Mouse (Mus musculus) G1E (cell line): Measurements from ENCODE around the gene Hoxb6. TPM values are rescaled to one million over a fixed set of nuclear protein-coding genes. Genes with fewer than 3 reads are reported as not detected.

Experiments
- ATAC-seq: 2 replicates; pipeline ENCODE4 v1.8.0; 2016; ENCODE audit warnings: mild to moderate bottlenecking; ENCODE audit not compliant: insufficient number of reproducible peaks, poor library complexity, low FRiP score, severe bottlenecking; ENCODE audit errors: extremely low read depth
- DNase-seq: peaks from one replicate; pipeline ENCODE4 v3.0.0; 2012; ENCODE audit warnings: low spot score
- H3K27me3 ChIP-seq: 2 replicates; pipeline ENCODE4 v1.6.1; 2012; ENCODE audit warnings: mild to moderate bottlenecking, low read length, inconsistent platforms; ENCODE audit not compliant: insufficient read depth
- H3K36me3 ChIP-seq: replicated peaks from 2 replicates; pipeline ENCODE3; 2012; ENCODE audit warnings: mild to moderate bottlenecking, inconsistent platforms
- H3K4me1 ChIP-seq: 2 replicates; pipeline ENCODE4 v1.6.1; 2012; ENCODE audit warnings: low read depth, low read length, inconsistent platforms, mixed read lengths; ENCODE audit not compliant: insufficient read depth
- H3K4me3 ChIP-seq: 2 replicates; pipeline ENCODE4 v1.5.1; 2012; ENCODE audit warnings: low read depth, mild to moderate bottlenecking, inconsistent platforms, low read length, moderate library complexity, mixed read lengths
- H3K9me3 ChIP-seq: replicated peaks from 2 replicates; pipeline ENCODE4 v1.6.1; 2012; ENCODE audit warnings: inconsistent platforms
- CTCF ChIP-seq: IDR thresholded peaks from 2 replicates; pipeline ENCODE4 v1.5.1; 2012; ENCODE audit warnings: low read depth, low read length, inconsistent platforms, mixed read lengths
- GATA1 ChIP-seq: IDR thresholded peaks from 2 replicates; pipeline ENCODE4 v1.6.1; 2012; ENCODE audit warnings: borderline replicate concordance, low read length, inconsistent platforms, mixed read lengths
- GATA2 ChIP-seq: IDR thresholded peaks from 2 replicates; pipeline ENCODE4 v1.6.1; 2012; ENCODE audit warnings: low read depth, low read length, inconsistent platforms, borderline replicate concordance
- POLR2AphosphoS5 ChIP-seq: IDR thresholded peaks from 2 replicates; pipeline ENCODE4 v1.6.1; 2012; ENCODE audit warnings: low read depth, low read length, inconsistent platforms; ENCODE audit not compliant: insufficient replicate concordance
- TAL1 ChIP-seq: conservative IDR thresholded peaks from 2 replicates; pipeline ENCODE4 v1.6.1; 2012; ENCODE audit warnings: low read depth, low read length, inconsistent platforms, mixed read lengths
- polyA plus RNA-seq: library from polyadenylated mRNA; stranded (reverse); fragments of >175 nt; gene quantifications from 2 replicates; pipeline ENCODE4 v1.2.3, GENCODE M21; 2012
- total RNA-seq, 2 experiments: library from RNA; stranded (forward) in 1 of 2; stranded (reverse) in 1 of 2; fragments of 200-1000 nt in 1 of 2; fragments of >200 nt in 1 of 2; fragmentation: Nextera tagmentation in 1 of 2; gene quantifications; 2 replicates each; pipeline ENCODE4 v1.2.3; 2014 to 2017

Gene Hoxb6
- total and polyA plus RNA-seq, 3 experiments = 0.26 TPM; not detected in 2

GRCm38 (mm10) chr11:96267021-96267920, 25.0 kb upstream of the Hoxb6 start:
- TF ChIP-seq GATA2 (no peak), CTCF (no peak), TAL1 (no peak), GATA1 (no peak), POLR2AphosphoS5 (no peak)
- ATAC-seq (no peak), DNase-seq (no peak)
- Histone ChIP-seq H3K9me3 (0 out of 2 replicates have a peak, but pooled peaks cover 2% of the 10 kb centered on the region), H3K4me1 (no peaks in the 10 kb centered on the region), H3K4me3 (no peak overlapping the region), H3K36me3 (no peaks in the 10 kb centered on the region), H3K27me3 (peaks cover 56% of the 10 kb centered on the region)

GRCm38 (mm10) chr11:96268031-96268745, 24.1 kb upstream of the Hoxb6 start:
- H3K27me3 ChIP-seq = peaks cover 57% of the 10 kb centered on the region
- DNase-seq = no peak
- H3K9me3 ChIP-seq = 0 out of 2 replicates have a peak, but pooled peaks cover 2% of the 10 kb centered on the region
- no peaks in the 10 kb centered on the region for H3K4me1 ChIP-seq
- no peaks in the 10 kb centered on the region for H3K36me3 ChIP-seq
- H3K4me3 ChIP-seq = no peak overlapping the region
- no peak for TF ChIP-seq CTCF
- TF ChIP-seq GATA2 = no peak
- TF ChIP-seq POLR2AphosphoS5 = no peak
- no peak for TF ChIP-seq TAL1
- TF ChIP-seq GATA1 = no peak
- ATAC-seq = no peak

- Histone ChIP-seq H3K4me3 (no peak overlapping the region), H3K27me3 (peaks cover 46% of the 10 kb centered on the region), H3K4me1 (no peaks in the 10 kb centered on the region), H3K9me3 (0 out of 2 replicates have a peak, but pooled peaks cover 2% of the 10 kb centered on the region), H3K36me3 (no peaks in the 10 kb centered on the region)
- ATAC-seq = no peak
- no peak for DNase-seq
- TF ChIP-seq TAL1 (no peak), POLR2AphosphoS5 (no peak), GATA1 (no peak), CTCF (no peak), GATA2 (no peak)
These were observed 22.4 kb upstream of the Hoxb6 start for GRCm38 (mm10) chr11:96269869-96270268.

GRCm38 (mm10) chr11:96270996-96271540, 21.2 kb upstream of the Hoxb6 start, which contains the start of gene Hoxb9:
Hoxb9 (plus strand) TSS chr11:96271457.
- Histone ChIP-seq H3K27me3 (peaks cover 41% of the 10 kb centered on the region), H3K36me3 (no peaks in the 10 kb centered on the region), H3K4me3 (no peak within 1 kb of the TSS), H3K9me3 (0 out of 2 replicates have a peak, but pooled peaks cover 2% of the 10 kb centered on the region), H3K4me1 (no peaks in the 10 kb centered on the region)
- TF ChIP-seq TAL1 = no peak
- TF ChIP-seq GATA2 = no peak
- TF ChIP-seq POLR2AphosphoS5 = no peak
- TF ChIP-seq CTCF = no peak
- no peak for TF ChIP-seq GATA1
- ATAC-seq = no peak
- no peak for DNase-seq

GRCm38 (mm10) chr11:96271541-96272011, 20.7 kb upstream of the Hoxb6 start:
- Histone ChIP-seq H3K4me1 (no peaks in the 10 kb centered on the region), H3K4me3 (no peak overlapping the region), H3K36me3 (no peaks in the 10 kb centered on the region), H3K9me3 (0 out of 2 replicates have a peak, but pooled peaks cover 2% of the 10 kb centered on the region), H3K27me3 (peaks cover 41% of the 10 kb centered on the region)
- TF ChIP-seq GATA2 = no peak
- TF ChIP-seq POLR2AphosphoS5 = no peak
- TF ChIP-seq CTCF = no peak
- TF ChIP-seq TAL1 = no peak
- TF ChIP-seq GATA1 = no peak
- DNase-seq (no peak), ATAC-seq (no peak)
